Mouse (Mus musculus): ENCODE results near the gene Il9r. TPM values are rescaled to one million over a fixed set of nuclear protein-coding genes. Genes with fewer than 3 reads are reported as not detected.

Gene Il9r
- total and polyA plus RNA-seq, 2 experiments = 0.07 TPM; not detected in 1

- H3K4me1 ChIP-seq (ENCODE audit: control insufficient read depth, insufficient read depth, low read length) = peaks cover 9% of the 10 kb centered on the region; the same call in 1 of the 2 replicates
- H3K79me2 ChIP-seq (ENCODE audit: control insufficient read depth, insufficient read depth, low read length) = no peaks in the 10 kb centered on the region
- no peaks in the 10 kb centered on the region for H3K27me3 ChIP-seq (ENCODE audit: control insufficient read depth, insufficient read depth, low read length)
- TF ChIP-seq POLR2A (IDR thresholded peaks at IDR 0.05; ENCODE audit: extremely low read depth, insufficient read depth, low read length) (no peak), CTCF (IDR thresholded peaks at IDR 0.05; ENCODE audit: low read depth, low read length) (no peak)
- DNase-seq (ENCODE audit: extremely low read depth, low read depth, low spot score) = no peak
- H3K36me3 ChIP-seq (ENCODE audit: control insufficient read depth, insufficient read depth, low read length) = no peaks in the 10 kb centered on the region
- WGBS = 88% methylated on average over 11 of the region's 11 CpGs
- no peak overlapping the region for H3K9ac ChIP-seq (ENCODE audit: low read depth, low read length)
- no peak overlapping the region for H3K4me3 ChIP-seq (ENCODE audit: insufficient read depth, low read depth, low read length)
- H3K27ac ChIP-seq (replicated peaks; ENCODE audit: insufficient read depth, low read depth, low read length) = no peak overlapping the region
Observed at GRCm38 (mm10) chr11:32149605-32150004, 50.5 kb downstream of the Il9r start.

GRCm38 (mm10) chr11:32142771-32143170, 57.3 kb downstream of the Il9r start:
- 77% methylated on average over 5 of the region's 5 CpGs for WGBS
- peaks cover 6% of the 10 kb centered on the region; the same call in 1 of the 2 replicates for H3K4me1 ChIP-seq (ENCODE audit: control insufficient read depth, insufficient read depth, low read length)
- H3K27ac ChIP-seq (replicated peaks; ENCODE audit: insufficient read depth, low read depth, low read length) = no peak overlapping the region
- no peak for DNase-seq (ENCODE audit: extremely low read depth, low read depth, low spot score)
- H3K27me3 ChIP-seq (ENCODE audit: control insufficient read depth, insufficient read depth, low read length) = no peaks in the 10 kb centered on the region
- no peaks in the 10 kb centered on the region for H3K36me3 ChIP-seq (ENCODE audit: control insufficient read depth, insufficient read depth, low read length)
- H3K4me3 ChIP-seq (ENCODE audit: insufficient read depth, low read depth, low read length) = no peak overlapping the region
- no peaks in the 10 kb centered on the region for H3K79me2 ChIP-seq (ENCODE audit: control insufficient read depth, insufficient read depth, low read length)
- no peak overlapping the region for H3K9ac ChIP-seq (ENCODE audit: low read depth, low read length)
- TF ChIP-seq POLR2A (IDR thresholded peaks at IDR 0.05; ENCODE audit: extremely low read depth, insufficient read depth, low read length) (no peak), CTCF (IDR thresholded peaks at IDR 0.05; ENCODE audit: low read depth, low read length) (no peak)

GRCm38 (mm10) chr11:32141627-32142586, 58.2 kb downstream of the Il9r start:
- Histone ChIP-seq H3K27me3 (ENCODE audit: control insufficient read depth, insufficient read depth, low read length) (no peaks in the 10 kb centered on the region), H3K4me3 (ENCODE audit: insufficient read depth, low read depth, low read length) (no peak overlapping the region), H3K9ac (ENCODE audit: low read depth, low read length) (no peak overlapping the region), H3K27ac (replicated peaks; ENCODE audit: insufficient read depth, low read depth, low read length) (no peak overlapping the region), H3K4me1 (ENCODE audit: control insufficient read depth, insufficient read depth, low read length) (peaks cover 6% of the 10 kb centered on the region; the same call in 1 of the 2 replicates), H3K79me2 (ENCODE audit: control insufficient read depth, insufficient read depth, low read length) (no peaks in the 10 kb centered on the region), H3K36me3 (ENCODE audit: control insufficient read depth, insufficient read depth, low read length) (no peaks in the 10 kb centered on the region)
- TF ChIP-seq CTCF (IDR thresholded peaks at IDR 0.05; ENCODE audit: low read depth, low read length) (no peak), POLR2A (IDR thresholded peaks at IDR 0.05; ENCODE audit: extremely low read depth, insufficient read depth, low read length) (no peak)
- DNase-seq (ENCODE audit: extremely low read depth, low read depth, low spot score) = no peak
- WGBS = 89% methylated on average over 15 of the region's 15 CpGs

- TF ChIP-seq CTCF (IDR thresholded peaks at IDR 0.05; ENCODE audit: low read depth, low read length) = peak; percentile 95
- TF ChIP-seq POLR2A (IDR thresholded peaks at IDR 0.05; ENCODE audit: extremely low read depth, insufficient read depth, low read length) = no peak
- no peaks in the 10 kb centered on the region for H3K79me2 ChIP-seq (ENCODE audit: control insufficient read depth, insufficient read depth, low read length)
- WGBS = 20% methylated on average over 2 of the region's 2 CpGs
- no peak overlapping the region for H3K27ac ChIP-seq (replicated peaks; ENCODE audit: insufficient read depth, low read depth, low read length)
- no peaks in the 10 kb centered on the region for H3K36me3 ChIP-seq (ENCODE audit: control insufficient read depth, insufficient read depth, low read length)
- no peaks in the 10 kb centered on the region for H3K27me3 ChIP-seq (ENCODE audit: control insufficient read depth, insufficient read depth, low read length)
- no peak overlapping the region for H3K9ac ChIP-seq (ENCODE audit: low read depth, low read length)
- H3K4me1 ChIP-seq (ENCODE audit: control insufficient read depth, insufficient read depth, low read length) = peaks cover 6% of the 10 kb centered on the region; the same call in 1 of the 2 replicates
- DNase-seq (ENCODE audit: extremely low read depth, low read depth, low spot score) = peak; percentile 61
- no peak overlapping the region for H3K4me3 ChIP-seq (ENCODE audit: insufficient read depth, low read depth, low read length)
Observed at GRCm38 (mm10) chr11:32141034-32141433, 59.0 kb downstream of the Il9r start.

GRCm38 (mm10) chr11:32139528-32139961, 60.5 kb downstream of the Il9r start:
- H3K27ac ChIP-seq (replicated peaks; ENCODE audit: insufficient read depth, low read depth, low read length) = no peak overlapping the region
- peaks cover 4% of the 10 kb centered on the region; the same call in 1 of the 2 replicates for H3K4me1 ChIP-seq (ENCODE audit: control insufficient read depth, insufficient read depth, low read length)
- no peaks in the 10 kb centered on the region for H3K36me3 ChIP-seq (ENCODE audit: control insufficient read depth, insufficient read depth, low read length)
- no peaks in the 10 kb centered on the region for H3K27me3 ChIP-seq (ENCODE audit: control insufficient read depth, insufficient read depth, low read length)
- no peak overlapping the region for H3K4me3 ChIP-seq (ENCODE audit: insufficient read depth, low read depth, low read length)
- H3K79me2 ChIP-seq (ENCODE audit: control insufficient read depth, insufficient read depth, low read length) = no peaks in the 10 kb centered on the region
- 88% methylated on average over 6 of the region's 6 CpGs for WGBS
- DNase-seq (ENCODE audit: extremely low read depth, low read depth, low spot score) = no peak
- TF ChIP-seq CTCF (IDR thresholded peaks at IDR 0.05; ENCODE audit: low read depth, low read length) (no peak), POLR2A (IDR thresholded peaks at IDR 0.05; ENCODE audit: extremely low read depth, insufficient read depth, low read length) (no peak)
- H3K9ac ChIP-seq (ENCODE audit: low read depth, low read length) = no peak overlapping the region
